Mouse (Mus musculus) small intestine, adult 2 months (tissue): Measurements from ENCODE around the gene Ccin.

Source experiments
- CTCF ChIP-seq: fragments of 200-500 bp; IDR thresholded peaks from 2 replicates; pipeline ENCODE4 v1.5.1; 2012; ENCODE audit warnings: low read depth, mild to moderate bottlenecking, control low read depth, inconsistent platforms, low read length, moderate library complexity, mixed read lengths; ENCODE audit not compliant: insufficient replicate concordance, insufficient read length; ENCODE audit errors: extremely low read depth
- POLR2A ChIP-seq: fragments of 200-500 bp; IDR thresholded peaks from 2 replicates; pipeline ENCODE4 v1.6.1; 2012; ENCODE audit warnings: low read depth, mild to moderate bottlenecking, control low read depth, inconsistent platforms, low read length, moderate library complexity

GRCm38 (mm10) chr4:43964951-43965684 is 18.2 kb upstream of the Ccin start:
- TF ChIP-seq CTCF: no peak
- no peak for TF ChIP-seq POLR2A
